25 mouse cellular contexts compared by ENCODE assay signal in genomic region chr13:98249594-98249993, GRCm38 (mm10). TPM values are rescaled to one million over a fixed set of nuclear protein-coding genes. Genes with fewer than 3 reads are reported as not detected.
"Had no signal": no experiment of that assay in that cellular context is flagged by ENCODE, and none has a peak within 500 bp of the region (broad histone marks: within the 10 kb centered on the region; RNA-seq: fewer than 3 reads in every experiment).

No protein-coding gene starts in this region.

- DNase-seq: heart, postnatal 10 days; heart, postnatal 36 days; heart, postnatal 4 days; kidney, adult 11 months; kidney, adult 18-20 months; kidney, adult 2 months; kidney, adult 8-10 months; kidney, adult 9 months; kidney, postnatal 10 days; kidney, postnatal 14 days; kidney, postnatal 25 days; kidney, postnatal 36 days; kidney, postnatal 4 days; layer of hippocampus, adult 9-11 months; layer of hippocampus, postnatal 36 days had no signal

RNA-seq across cellular contexts. Expression of gene Gm21976, which starts 30.1 kb away (rescaled TPM):
- total RNA-seq: heart, postnatal 10 days; heart, postnatal 25 days; heart, postnatal 36 days; heart, postnatal 4 days; hematopoietic stem cell, adult 5-6 weeks; hindbrain, postnatal 0 days; layer of hippocampus, adult 18-20 months; layer of hippocampus, adult 2 months; layer of hippocampus, adult 8-10 months; layer of hippocampus, postnatal 10 days; layer of hippocampus, postnatal 14 days; layer of hippocampus, postnatal 25 days; layer of hippocampus, postnatal 36 days; left cerebral cortex, adult 18-20 months had no signal
